Mouse (Mus musculus): ENCODE results near the gene Ccdc40. TPM values are rescaled to one million over a fixed set of nuclear protein-coding genes. Genes with fewer than 3 reads are reported as not detected.
"Not testable (repeated sequence)": the region's sequence is repeated elsewhere in the genome, so short reads cannot be mapped to it uniquely, and the experiment has no call there.

Gene Ccdc40
- total and polyA plus RNA-seq, 3 experiments, result 0.26 to 0.83 (median 0.34) TPM

DNA sequence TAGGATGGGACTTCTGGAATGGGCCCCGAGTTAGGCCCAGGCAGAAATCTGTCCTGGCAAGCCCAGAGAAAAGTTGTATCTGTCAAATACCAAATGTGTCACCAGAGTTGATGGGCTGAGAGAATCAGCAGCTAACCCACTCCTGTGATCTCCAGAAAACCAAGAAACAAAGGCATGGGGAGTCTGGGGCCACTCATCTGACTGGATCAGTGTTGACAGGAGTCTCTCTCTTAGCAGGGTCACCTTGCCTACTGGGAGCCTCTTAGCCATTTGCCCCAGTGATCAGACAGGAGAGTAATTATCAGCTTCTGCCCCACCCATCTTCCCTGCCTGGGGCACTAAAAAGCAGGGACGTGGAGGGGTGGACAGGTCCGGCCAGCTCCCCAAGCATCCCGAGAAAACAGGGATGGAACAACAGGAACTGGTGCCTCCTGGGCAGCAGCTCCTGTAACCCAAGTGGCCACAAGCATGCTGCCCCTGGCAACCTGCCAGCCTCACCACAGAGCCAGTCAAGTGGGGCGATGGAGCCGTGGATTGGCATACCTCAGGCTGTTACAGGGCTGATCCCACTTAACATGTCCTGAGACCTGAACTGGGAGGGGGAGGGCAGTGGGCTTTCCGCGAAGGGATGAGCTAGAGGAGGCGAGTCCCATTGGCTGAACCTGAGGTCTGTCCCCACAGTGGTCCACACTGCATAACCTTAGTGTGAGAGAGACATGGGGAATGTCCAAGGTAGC lies 57.6 kb downstream of the Ccdc40 start:
- DNase-seq, result no peak

- DNase-seq, result no peak
These were observed 59.0 kb downstream of the Ccdc40 start for GRCm38 (mm10) chr11:119287207-119287992.

GRCm38 (mm10) chr11:119292861-119293260 lies 64.5 kb downstream of the Ccdc40 start:
- not testable (repeated sequence) for DNase-seq

DNA sequence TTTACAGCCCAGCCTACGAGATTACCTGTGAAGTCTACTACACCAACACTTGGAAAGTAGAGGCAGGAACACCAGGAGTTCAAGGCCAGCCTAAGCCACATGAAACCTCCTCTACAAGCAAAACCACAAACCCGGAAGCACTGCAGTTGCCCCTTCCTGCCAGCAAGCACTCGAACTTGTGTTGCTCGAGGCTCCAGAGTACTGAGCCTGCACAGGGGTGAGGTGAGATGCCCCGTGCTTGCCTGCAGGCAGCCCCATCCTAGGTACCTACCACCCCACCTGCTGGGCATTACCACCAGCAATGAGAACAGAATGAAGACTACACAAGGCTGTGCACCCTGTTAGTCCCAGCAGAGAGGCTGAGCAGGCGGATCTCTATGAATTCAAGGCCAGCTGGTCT lies 69.6 kb downstream of the Ccdc40 start:
- no peak for DNase-seq

GRCm38 (mm10) chr11:119298917-119299316 lies 70.5 kb downstream of the Ccdc40 start:
- no peak for DNase-seq

DNA sequence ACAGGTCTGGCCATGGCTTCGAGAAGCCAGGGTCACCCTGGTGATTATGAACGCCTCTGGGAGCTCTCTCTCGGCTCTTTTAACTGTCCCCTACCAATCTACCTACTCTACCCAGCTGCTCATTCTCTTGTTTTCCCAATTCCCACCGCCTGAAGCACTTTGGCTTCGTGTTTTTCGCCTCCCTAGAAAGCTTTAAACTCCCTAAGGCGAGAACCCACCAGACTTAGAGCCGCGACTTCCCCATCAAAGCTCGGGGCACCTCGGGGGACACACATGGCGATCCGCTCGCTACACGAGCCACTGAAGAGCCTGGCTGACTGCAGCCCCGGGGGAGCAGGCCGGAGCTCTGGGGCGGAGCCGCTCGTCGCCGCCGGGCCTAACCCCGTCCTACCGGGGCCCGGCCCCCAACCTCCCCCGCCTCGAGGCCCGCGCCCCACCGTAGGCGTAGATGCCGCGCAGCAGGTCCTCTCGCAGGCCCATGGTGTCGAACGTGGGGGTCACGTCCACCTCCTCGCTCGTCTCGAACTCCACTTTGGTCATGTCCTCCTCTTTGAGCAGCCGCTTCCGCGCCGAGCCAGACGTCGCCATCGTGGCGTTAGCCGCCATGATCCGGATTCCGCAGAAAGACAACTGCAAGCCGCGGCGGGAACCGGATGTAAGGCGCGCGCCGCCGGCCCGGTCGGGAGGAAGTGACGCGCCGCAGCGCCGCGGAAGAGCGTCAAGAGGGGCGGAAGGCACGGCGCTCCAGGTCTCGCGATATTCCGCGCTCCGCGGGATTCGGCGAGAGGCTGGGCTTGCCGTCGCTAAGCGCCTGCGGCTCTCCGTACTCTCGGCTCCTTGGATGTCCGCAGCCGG lies 71.2 kb downstream of the Ccdc40 start, which contains the start of gene Eif4a3:
Gene Eif4a3 (minus strand): TSS at position 699 of the 855 bp plus-strand sequence.
- DNase-seq, result peak; percentile 96

GRCm38 (mm10) chr11:119300246-119300935 lies 72.0 kb downstream of the Ccdc40 start:
- no peak for DNase-seq

GRCm38 (mm10) chr11:119300986-119301385 lies 72.6 kb downstream of the Ccdc40 start:
- DNase-seq, result no peak

- DNase-seq, result peak; percentile 25
These were observed 76.7 kb downstream of the Ccdc40 start for GRCm38 (mm10) chr11:119304904-119305712.

DNA sequence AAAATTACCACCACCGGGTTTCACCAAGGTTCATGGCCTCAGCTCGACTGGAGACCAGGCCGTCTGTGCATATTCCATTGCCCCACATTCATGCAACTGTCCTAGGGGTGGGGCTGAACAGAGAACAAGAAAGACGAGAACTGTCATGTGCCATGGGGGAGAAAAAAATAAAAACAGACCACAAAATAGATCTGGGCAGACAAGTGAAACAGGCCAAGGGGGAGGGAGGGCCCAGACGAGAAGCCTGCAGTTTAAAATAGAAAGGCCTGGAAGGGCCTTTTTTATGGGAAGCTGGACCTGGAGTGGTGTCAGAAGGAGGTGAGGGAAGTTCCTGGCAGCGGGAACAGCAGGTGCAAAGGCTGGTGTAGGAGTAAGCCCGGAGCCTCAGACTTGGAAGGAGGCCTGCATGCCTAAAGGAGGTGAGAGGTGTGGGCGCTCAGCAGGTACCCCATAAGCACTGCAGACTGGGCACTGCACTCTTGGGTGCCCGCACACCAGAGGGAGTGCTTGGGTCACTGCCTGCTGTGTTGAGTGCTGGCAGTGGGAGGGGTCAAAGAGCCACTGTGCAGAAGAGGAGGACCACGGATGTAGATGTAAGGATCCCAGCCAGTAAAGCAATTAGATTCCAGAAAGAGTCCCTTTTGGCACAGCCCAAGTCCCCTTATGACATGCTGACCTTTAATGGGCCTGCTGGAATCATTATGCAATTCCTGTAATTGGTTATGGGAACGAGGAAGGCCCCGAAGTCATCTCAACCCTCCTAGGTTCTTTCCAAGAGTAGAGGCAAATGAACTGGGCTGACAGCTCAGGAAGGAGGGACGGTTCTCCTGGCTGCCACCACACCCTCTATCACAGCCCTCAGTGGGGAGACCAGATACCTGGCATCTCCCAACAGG lies 78.6 kb downstream of the Ccdc40 start:
- no peak for DNase-seq

DNA sequence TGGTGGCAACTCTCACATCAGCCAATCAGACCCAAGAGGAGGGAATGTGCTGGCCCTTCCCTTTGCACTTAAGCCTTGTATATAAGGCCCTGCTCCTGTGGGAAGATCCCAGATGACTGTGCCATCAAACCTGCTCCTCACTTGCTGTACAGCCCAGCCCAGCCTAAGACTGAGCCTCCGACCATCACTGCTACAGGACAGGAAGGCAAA lies 79.2 kb downstream of the Ccdc40 start, which contains the start of gene Card14:
Gene Card14 (plus strand): TSS at position 111 of the 210 bp plus-strand sequence.
- DNase-seq, result no peak

GRCm38 (mm10) chr11:119307916-119308315 lies 79.5 kb downstream of the Ccdc40 start:
- DNase-seq, result no peak

- DNase-seq, result no peak
These were observed 82.2 kb downstream of the Ccdc40 start for GRCm38 (mm10) chr11:119310621-119311020.

DNA sequence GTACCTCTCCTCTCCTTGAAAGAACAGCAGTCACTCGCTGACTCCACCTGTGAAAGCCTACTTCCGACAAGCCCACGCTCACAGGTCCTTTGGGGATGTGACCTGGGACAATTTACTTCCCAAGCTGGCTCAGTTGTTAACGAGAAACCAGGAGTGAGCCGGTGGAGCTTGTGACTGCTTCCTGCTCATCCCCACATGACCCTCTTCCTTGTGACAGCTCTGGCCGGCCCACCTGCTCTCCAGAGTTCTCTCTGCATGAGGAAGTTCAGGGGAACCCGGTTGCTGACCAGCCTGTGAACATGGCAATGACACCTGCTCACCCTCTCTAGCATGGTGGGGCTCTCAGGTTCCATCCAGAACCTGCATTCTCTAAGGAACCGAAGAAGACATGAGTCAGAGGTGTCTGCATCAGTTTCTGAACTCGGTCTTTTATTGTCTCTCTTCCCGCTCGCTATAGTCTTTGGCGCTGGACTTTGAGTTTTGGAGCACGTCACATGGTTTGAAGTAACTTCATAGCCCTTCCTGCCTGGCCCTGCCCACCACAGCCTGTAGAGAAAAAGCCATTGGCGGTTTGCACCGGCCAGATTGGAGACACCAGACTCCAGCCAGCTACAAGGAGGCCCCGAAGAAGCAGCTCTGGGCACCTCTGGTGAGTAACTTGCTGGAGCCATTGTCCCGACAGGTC lies 86.0 kb downstream of the Ccdc40 start:
- DNase-seq, result no peak

Other genes with a start within 250 kb of the Ccdc40 start
- gene Enpp7, start 240.4 kb upstream of the Ccdc40 start, total RNA-seq (2021), result not detected
- gene Enpp7, start 240.4 kb upstream of the Ccdc40 start, polyA plus RNA-seq (2012; rRNA removed), result not detected in 2 replicates
- 1 to 10 TPM; 5.1 to 5.3 TPM for gene Cbx2, start 205.6 kb upstream of the Ccdc40 start, total RNA-seq (2021)
- gene Cbx2, start 205.6 kb upstream of the Ccdc40 start, polyA plus RNA-seq (2012; rRNA removed), result 2.7 and 2.9 TPM in 2 replicates
- 10 to 100 TPM; 16.3 to 22.9 TPM for gene Cbx8, start 187.6 kb upstream of the Ccdc40 start, total RNA-seq (2021)
- gene Cbx8, start 187.6 kb upstream of the Ccdc40 start, polyA plus RNA-seq (2012; rRNA removed), result 11.3 and 12.2 TPM in 2 replicates
- 100 to 1,000 TPM; 144 to 197 TPM for gene Cbx4, start 142.4 kb upstream of the Ccdc40 start, total RNA-seq (2021)
- gene Cbx4, start 142.4 kb upstream of the Ccdc40 start, polyA plus RNA-seq (2012; rRNA removed), result 89.0 and 127 TPM in 2 replicates
- gene Tbc1d16, start 73 bp upstream of the Ccdc40 start, total RNA-seq (2021), result 10 to 100 TPM; 12.8 to 24.5 TPM
- gene Tbc1d16, start 73 bp upstream of the Ccdc40 start, polyA plus RNA-seq (2012; rRNA removed), result 6.2 and 7.3 TPM in 2 replicates
- gene Gaa, start 39.3 kb downstream of the Ccdc40 start, total RNA-seq (2021), result 100 to 1,000 TPM; 119 to 123 TPM
- 363 and 377 TPM in 2 replicates for gene Gaa, start 39.3 kb downstream of the Ccdc40 start, polyA plus RNA-seq (2012; rRNA removed)
- gene Eif4a3, start 71.5 kb downstream of the Ccdc40 start, total RNA-seq (2021), result 100 to 1,000 TPM; 117 to 126 TPM
- 38.7 and 44.4 TPM in 2 replicates for gene Eif4a3, start 71.5 kb downstream of the Ccdc40 start, polyA plus RNA-seq (2012; rRNA removed)
- gene Card14, start 79.2 kb downstream of the Ccdc40 start, total RNA-seq (2021), result 1 to 10 TPM in 1 of 2 experiments, not detected in 1; 1.0 TPM
- gene Card14, start 79.2 kb downstream of the Ccdc40 start, polyA plus RNA-seq (2012; rRNA removed), result 0.55 and 1.3 TPM in 2 replicates
- 10 to 100 TPM; 19.6 to 22.4 TPM for gene Sgsh, start 127.0 kb downstream of the Ccdc40 start, total RNA-seq (2021)
- gene Sgsh, start 127.0 kb downstream of the Ccdc40 start, polyA plus RNA-seq (2012; rRNA removed), result 74.4 and 92.1 TPM in 2 replicates
- 1 to 10 TPM; 5.1 to 6.9 TPM for gene Slc26a11, start 127.0 kb downstream of the Ccdc40 start, total RNA-seq (2021)
- gene Slc26a11, start 127.0 kb downstream of the Ccdc40 start, polyA plus RNA-seq (2012; rRNA removed), result 22.6 and 26.9 TPM in 2 replicates
- gene Rnf213, start 164.5 kb downstream of the Ccdc40 start, total RNA-seq (2021), result 10 to 100 TPM; 20.8 to 27.3 TPM
- 11.4 and 12.5 TPM in 2 replicates for gene Rnf213, start 164.5 kb downstream of the Ccdc40 start, polyA plus RNA-seq (2012; rRNA removed)

All from adrenal gland, adult 2 months (tissue).